Mouse (Mus musculus) limb, embryonic 10.5 days (tissue): ENCODE measurements around the gene Hdac10. TPM values are rescaled to one million over a fixed set of nuclear protein-coding genes. Genes with fewer than 3 reads are reported as not detected.

Source experiments
- DNase-seq: peaks from one replicate; pipeline ENCODE4 v3.0.0-alpha.2; 2017; ENCODE audit warnings: low spot score
- H3K27ac ChIP-seq: fragments of 300-500 bp; sonication (generic); 2 replicates; pipeline ENCODE4 v1.5.1; 2016; ENCODE audit warnings: mild to moderate bottlenecking
- H3K27me3 ChIP-seq: fragments of 300-500 bp; sonication (generic); 2 replicates; pipeline ENCODE4 v1.6.1; 2016; ENCODE audit warnings: low read depth, mild to moderate bottlenecking; ENCODE audit not compliant: poor library complexity, severe bottlenecking
- H3K36me3 ChIP-seq: fragments of 300-500 bp; sonication (generic); 2 replicates; pipeline ENCODE4 v1.6.1; 2016; ENCODE audit warnings: mild to moderate bottlenecking, moderate library complexity
- H3K4me1 ChIP-seq: fragments of 300-500 bp; sonication (generic); 2 replicates; pipeline ENCODE4 v1.6.1; 2016
- H3K4me3 ChIP-seq: fragments of 300-500 bp; sonication (generic); 2 replicates; pipeline ENCODE4 v1.5.1; 2016; ENCODE audit warnings: mild to moderate bottlenecking, moderate library complexity
- H3K9me3 ChIP-seq: fragments of 300-500 bp; sonication (generic); replicated peaks from 2 replicates; pipeline ENCODE4 v1.6.1; 2016; ENCODE audit warnings: mild to moderate bottlenecking
- WGBS: fragments of 180-500 bp; shearing (Covaris S2); methylation state at CpG from one replicate; pipeline ENCODE4 v1.1.7; 2016; 5-methylcytosine and 5-hydroxymethylcytosine counted together
- microRNA-seq: library from miRNA; unstranded; fragments of <30 nt; microRNA quantifications from one replicate; pipeline ENCODE4, GENCODE M21; 2017
- polyA plus RNA-seq: library from polyadenylated mRNA; unstranded; fragments of >200 nt; fragmentation: Nextera tagmentation; extraction: Ambion mirVana; gene quantifications from 2 replicates; pipeline ENCODE4 v1.2.1, GENCODE M21; 2016

Hdac10 gene
- polyA plus RNA-seq, 1 experiment from 2014 or later = 13.0 TPM

- H3K27ac ChIP-seq = peak overlapping the region; percentile 95
These were observed 52.9 kb downstream of the Hdac10 start for GRCm38 (mm10) chr15:89075478-89076147.

GRCm38 (mm10) chr15:89074613-89075477, 53.7 kb downstream of the Hdac10 start, which contains the start of gene Trabd:
Gene Trabd, plus strand, starts transcription at chr15:89075124.
- H3K9me3 ChIP-seq = no peaks in the 10 kb centered on the region
- peak within 1 kb of the TSS; percentile 95 for H3K27ac ChIP-seq
- peaks cover 11% of the 10 kb centered on the region for H3K27me3 ChIP-seq
- no peak for DNase-seq
- 25% methylated on average over 11 of the region's 11 CpGs for WGBS
- peak within 1 kb of the TSS; percentile 89 for H3K4me3 ChIP-seq
- peaks cover 58% of the 10 kb centered on the region for H3K4me1 ChIP-seq
- peaks cover 11% of the 10 kb centered on the region; the same call in 1 of the 2 replicates for H3K36me3 ChIP-seq

More at GRCm38 (mm10) chr15:89075478-89076147, 52.9 kb downstream of the Hdac10 start:
- under 1% methylated on average over 59 of the region's 59 CpGs for WGBS
- peaks cover 17% of the 10 kb centered on the region; the same call in 1 of the 2 replicates for H3K36me3 ChIP-seq
- peaks cover 58% of the 10 kb centered on the region for H3K4me1 ChIP-seq
- no peaks in the 10 kb centered on the region for H3K9me3 ChIP-seq
- peak; percentile 93 for DNase-seq
- peaks cover 3% of the 10 kb centered on the region; the same call in 1 of the 2 replicates for H3K27me3 ChIP-seq
- peak overlapping the region; percentile 89 for H3K4me3 ChIP-seq

GRCm38 (mm10) chr15:89073993-89074603, 54.4 kb downstream of the Hdac10 start:
- H3K27me3 ChIP-seq = peaks cover 18% of the 10 kb centered on the region
- H3K36me3 ChIP-seq = peaks cover 4% of the 10 kb centered on the region; the same call in 1 of the 2 replicates
- DNase-seq = no peak
- WGBS = 62% methylated on average over 10 of the region's 10 CpGs
- H3K27ac ChIP-seq = peak overlapping the region; percentile 95; the same call in 1 of the 2 replicates
- H3K4me3 ChIP-seq = peak overlapping the region; percentile 89
- peaks cover 58% of the 10 kb centered on the region for H3K4me1 ChIP-seq
- H3K9me3 ChIP-seq = no peaks in the 10 kb centered on the region

Small RNAs within 50 kb of the gene (microRNA-seq; reads per million reads assigned to microRNA genes)
- not detected for gene Mir7118

Other genes with a start within 250 kb of the Hdac10 start
- gene Ttll8, start 174.3 kb downstream of the Hdac10 start, polyA plus RNA-seq = not detected in 2 replicates
- gene Mlc1, start 149.7 kb downstream of the Hdac10 start, polyA plus RNA-seq = not detected in 2 replicates
- gene Mov10l1, start 145.8 kb downstream of the Hdac10 start, polyA plus RNA-seq = 0.11 and 0.18 TPM in 2 replicates
- 0.09 and 0.44 TPM in 2 replicates for gene Panx2, start 69.0 kb downstream of the Hdac10 start, polyA plus RNA-seq
- 59.5 and 62.1 TPM in 2 replicates for gene Trabd, start 53.6 kb downstream of the Hdac10 start, polyA plus RNA-seq
- 10.6 and 13.9 TPM in 2 replicates for gene Selenoo, start 39.6 kb downstream of the Hdac10 start, polyA plus RNA-seq
- gene Tubgcp6, start 5.6 kb downstream of the Hdac10 start, polyA plus RNA-seq = 24.4 and 28.6 TPM in 2 replicates
- 21.5 and 26.4 TPM in 2 replicates for gene Mapk12, start 12.0 kb upstream of the Hdac10 start, polyA plus RNA-seq
- gene Mapk11, start 20.9 kb upstream of the Hdac10 start, polyA plus RNA-seq = 20.3 and 21.8 TPM in 2 replicates
- gene Plxnb2, start 52.1 kb upstream of the Hdac10 start, polyA plus RNA-seq = 147 and 162 TPM in 2 replicates
- gene Dennd6b, start 67.8 kb upstream of the Hdac10 start, polyA plus RNA-seq = 21.2 and 27.5 TPM in 2 replicates
- 15.4 and 21.2 TPM in 2 replicates for gene Ppp6r2, start 82.9 kb upstream of the Hdac10 start, polyA plus RNA-seq
- gene Sbf1, start 186.6 kb upstream of the Hdac10 start, polyA plus RNA-seq = 71.9 and 80.9 TPM in 2 replicates
- gene Adm2, start 194.0 kb upstream of the Hdac10 start, polyA plus RNA-seq = 0.11 and 0.18 TPM in 2 replicates
- gene Miox, start 205.7 kb upstream of the Hdac10 start, polyA plus RNA-seq = not detected in 2 replicates
- gene Lmf2, start 227.0 kb upstream of the Hdac10 start, polyA plus RNA-seq = 40.8 and 45.1 TPM in 2 replicates
- gene Ncaph2, start 227.0 kb upstream of the Hdac10 start, polyA plus RNA-seq = 197 and 200 TPM in 2 replicates
- gene Sco2, start 245.1 kb upstream of the Hdac10 start, polyA plus RNA-seq = 7.4 and 9.0 TPM in 2 replicates
- 1.2 and 1.5 TPM in 2 replicates for gene Tymp, start 248.3 kb upstream of the Hdac10 start, polyA plus RNA-seq